Mouse (Mus musculus) G1E (cell line): ENCODE measurements around the gene Dlgap1.

Experiments used
- CTCF ChIP-seq: IDR thresholded peaks from 2 replicates; pipeline ENCODE4 v1.5.1; 2012; ENCODE audit warnings: low read depth, low read length, inconsistent platforms, mixed read lengths
- GATA1 ChIP-seq: IDR thresholded peaks from 2 replicates; pipeline ENCODE4 v1.6.1; 2012; ENCODE audit warnings: borderline replicate concordance, low read length, inconsistent platforms, mixed read lengths
- GATA2 ChIP-seq: IDR thresholded peaks from 2 replicates; pipeline ENCODE4 v1.6.1; 2012; ENCODE audit warnings: low read depth, low read length, inconsistent platforms, borderline replicate concordance
- POLR2AphosphoS5 ChIP-seq: IDR thresholded peaks from 2 replicates; pipeline ENCODE4 v1.6.1; 2012; ENCODE audit warnings: low read depth, low read length, inconsistent platforms; ENCODE audit not compliant: insufficient replicate concordance
- TAL1 ChIP-seq: conservative IDR thresholded peaks from 2 replicates; pipeline ENCODE4 v1.6.1; 2012; ENCODE audit warnings: low read depth, low read length, inconsistent platforms, mixed read lengths

DNA sequence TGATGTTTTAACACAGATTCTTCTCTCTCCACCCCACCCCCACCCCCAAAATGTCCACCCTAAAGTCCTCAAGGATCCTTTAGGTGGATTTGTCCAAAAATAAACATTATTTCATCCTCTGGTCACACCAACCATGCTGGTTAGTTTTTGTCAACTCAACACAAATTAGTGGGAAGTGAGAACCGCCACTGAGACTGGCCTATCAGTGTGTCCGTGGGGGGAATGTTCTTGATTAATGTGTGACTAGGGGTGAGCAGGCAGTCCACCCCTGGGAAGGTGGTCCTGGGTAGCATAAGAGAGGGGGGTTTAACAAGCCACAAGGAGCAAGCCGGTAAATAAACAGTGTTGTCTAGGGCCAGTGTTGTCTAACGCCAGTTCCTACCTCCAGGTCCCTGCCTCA, 862.7 kb downstream of the Dlgap1 start:
- TF ChIP-seq CTCF, result no peak
- no peak for TF ChIP-seq TAL1
- TF ChIP-seq GATA1, result no peak
- TF ChIP-seq POLR2AphosphoS5, result no peak
- TF ChIP-seq GATA2, result no peak
